Mouse (Mus musculus) MN1 (cell line): ENCODE results near the gene Urgcp.

Experiments
- DNase-seq: peaks from one replicate; pipeline ENCODE4 v3.0.0-alpha.2; 2016; ENCODE audit warnings: low spot score

Urgcp gene

GRCm38 (mm10) chr11:5785732-5786131 lies 23.6 kb upstream of the Urgcp start:
- DNase-seq = no peak

GRCm38 (mm10) chr11:5782199-5782944 lies 20.2 kb upstream of the Urgcp start:
- peak; percentile 53 for DNase-seq

GRCm38 (mm10) chr11:5780035-5780499 lies 17.9 kb upstream of the Urgcp start:
- DNase-seq = peak; percentile 65

GRCm38 (mm10) chr11:5778481-5778880 lies 16.3 kb upstream of the Urgcp start:
- DNase-seq = no peak

GRCm38 (mm10) chr11:5766019-5766418 lies 3.8 kb upstream of the Urgcp start:
- no peak for DNase-seq

GRCm38 (mm10) chr11:5762633-5762982 lies 432 bp upstream of the Urgcp start:
- DNase-seq = no peak

GRCm38 (mm10) chr11:5753755-5754154 lies 8.4 kb downstream of the Urgcp start:
- DNase-seq = no peak

- no peak for DNase-seq
These were observed 17.2 kb downstream of the Urgcp start for GRCm38 (mm10) chr11:5744951-5745350.

- DNase-seq = peak; percentile 37
These were observed 20.1 kb downstream of the Urgcp start for GRCm38 (mm10) chr11:5742106-5742505.

- DNase-seq = peak; percentile 87
These were observed 21.1 kb downstream of the Urgcp start for GRCm38 (mm10) chr11:5740965-5741627.

GRCm38 (mm10) chr11:5740599-5740964 lies 21.6 kb downstream of the Urgcp start:
- peak; percentile 59 for DNase-seq

GRCm38 (mm10) chr11:5739846-5740245 lies 22.3 kb downstream of the Urgcp start:
- DNase-seq = peak; percentile 35

- peak; percentile 24 for DNase-seq
These were observed 23.1 kb downstream of the Urgcp start for GRCm38 (mm10) chr11:5738888-5739632.

GRCm38 (mm10) chr11:5737137-5737536 lies 25.0 kb downstream of the Urgcp start:
- peak; percentile 46 for DNase-seq

GRCm38 (mm10) chr11:5734323-5734722 lies 27.9 kb downstream of the Urgcp start:
- no peak for DNase-seq

GRCm38 (mm10) chr11:5732401-5732800 lies 29.8 kb downstream of the Urgcp start:
- DNase-seq = no peak

GRCm38 (mm10) chr11:5729582-5729981 lies 32.6 kb downstream of the Urgcp start:
- no peak for DNase-seq

GRCm38 (mm10) chr11:5718611-5719354 lies 43.4 kb downstream of the Urgcp start:
- peak; percentile 5 for DNase-seq

- DNase-seq = peak; percentile 5
These were observed 45.1 kb downstream of the Urgcp start for GRCm38 (mm10) chr11:5716938-5717705.

GRCm38 (mm10) chr11:5716246-5716645 lies 45.9 kb downstream of the Urgcp start:
- DNase-seq = peak; percentile 5

GRCm38 (mm10) chr11:5715630-5716105 lies 46.5 kb downstream of the Urgcp start, which contains the start of gene Mrps24:
Gene Mrps24, minus strand, starts transcription at chr11:5715680.
- DNase-seq = peak; percentile 5
